Mouse (Mus musculus): ENCODE measurements around the gene Dnaic1.

DNA sequence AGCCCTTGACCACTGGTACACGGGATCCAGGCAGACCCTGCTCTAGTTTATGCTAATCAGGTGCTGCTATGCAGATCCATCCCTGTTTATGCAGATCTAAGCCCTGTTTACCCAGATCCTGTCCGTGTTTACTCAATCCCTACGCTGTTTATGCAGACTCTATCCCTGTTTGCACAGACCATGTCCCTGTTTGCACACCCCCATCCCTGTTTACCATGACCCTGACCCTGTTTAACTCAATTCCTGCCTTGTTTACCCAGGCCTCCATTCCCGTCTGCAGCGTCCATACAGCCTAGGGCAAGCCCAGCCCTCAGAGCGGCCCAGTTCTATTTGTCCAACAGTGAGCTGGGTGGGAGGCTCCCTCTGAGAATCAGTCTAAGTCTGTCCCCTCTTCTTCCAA is 60.6 kb downstream of the Dnaic1 start:
- TF ChIP-seq CTCF (IDR thresholded peaks at IDR 0.05; ENCODE audit: insufficient read depth, low read length) (no peak), POLR2A (IDR thresholded peaks at IDR 0.05; ENCODE audit: borderline replicate concordance, extremely low read depth, low read depth, low read length) (no peak)

Measured in lung, adult 2 months (tissue).